Mouse (Mus musculus) small intestine, adult 2 months (tissue): ENCODE results near the gene Foxj2. TPM values are rescaled to one million over a fixed set of nuclear protein-coding genes. Genes with fewer than 3 reads are reported as not detected.

Experiments
- H3K27ac ChIP-seq: fragments of 200-500 bp; 2 replicates; pipeline ENCODE4 v1.5.1; 2012; ENCODE audit warnings: low read depth, low read length, control low read depth, inconsistent platforms; ENCODE audit not compliant: insufficient read depth
- H3K27me3 ChIP-seq: fragments of 200-500 bp; 2 replicates; pipeline ENCODE4 v1.6.1; 2012; ENCODE audit warnings: mild to moderate bottlenecking, moderate library complexity, low read length, inconsistent platforms; ENCODE audit not compliant: control insufficient read depth, insufficient read depth
- H3K36me3 ChIP-seq: fragments of 200-500 bp; 2 replicates; pipeline ENCODE4 v1.6.1; 2012; ENCODE audit warnings: mild to moderate bottlenecking, low read length, control low read depth, inconsistent platforms; ENCODE audit not compliant: control insufficient read depth, insufficient read depth
- H3K4me1 ChIP-seq: fragments of 200-500 bp; 2 replicates; pipeline ENCODE4 v1.6.1; 2012; ENCODE audit warnings: low read length, inconsistent platforms, mixed read lengths; ENCODE audit not compliant: control insufficient read depth, insufficient read depth, insufficient read length
- H3K4me3 ChIP-seq: fragments of 200-500 bp; 2 replicates; pipeline ENCODE4 v1.5.1; 2012; ENCODE audit warnings: low read depth, mild to moderate bottlenecking, control low read depth, inconsistent platforms, low read length, moderate library complexity
- CTCF ChIP-seq: fragments of 200-500 bp; IDR thresholded peaks from 2 replicates; pipeline ENCODE4 v1.5.1; 2012; ENCODE audit warnings: low read depth, mild to moderate bottlenecking, control low read depth, inconsistent platforms, low read length, moderate library complexity, mixed read lengths; ENCODE audit not compliant: insufficient replicate concordance, insufficient read length; ENCODE audit errors: extremely low read depth
- POLR2A ChIP-seq: fragments of 200-500 bp; IDR thresholded peaks from 2 replicates; pipeline ENCODE4 v1.6.1; 2012; ENCODE audit warnings: low read depth, mild to moderate bottlenecking, control low read depth, inconsistent platforms, low read length, moderate library complexity
- WGBS: fragments of 180-500 bp; shearing (Covaris S2); methylation state at CpG from one replicate; pipeline ENCODE4 v1.1.7; 2018; 5-methylcytosine and 5-hydroxymethylcytosine counted together
- polyA plus RNA-seq: library from polyadenylated mRNA; depleted of rRNA; stranded (reverse); fragments of >200 nt; gene quantifications from 2 replicates; pipeline ENCODE4 v1.2.3, GENCODE M21; 2012

Foxj2 gene
- polyA plus RNA-seq, 1 experiment, result 12.3 TPM

- H3K27me3 ChIP-seq, result no peaks in the 10 kb centered on the region
- H3K27ac ChIP-seq, result no peak within 1 kb of the TSS
- no peaks in the 10 kb centered on the region for H3K4me1 ChIP-seq
- TF ChIP-seq POLR2A, result no peak
- TF ChIP-seq CTCF, result no peak
- no peaks in the 10 kb centered on the region for H3K36me3 ChIP-seq
- WGBS, result 32% methylated on average over 7 of the region's 7 CpGs
- H3K4me3 ChIP-seq, result no peak within 1 kb of the TSS
These were observed 36.2 kb downstream of the Foxj2 start, which contains the start of gene C3ar1 for GRCm38 (mm10) chr6:122855955-122856354. C3ar1 (minus strand) TSS chr6:122856161.

GRCm38 (mm10) chr6:122862434-122862833 lies 42.7 kb downstream of the Foxj2 start:
- Histone ChIP-seq H3K4me3 (no peak overlapping the region), H3K27ac (no peak overlapping the region), H3K36me3 (no peaks in the 10 kb centered on the region), H3K4me1 (no peaks in the 10 kb centered on the region), H3K27me3 (no peaks in the 10 kb centered on the region)
- WGBS, result 42% methylated on average over 6 of the region's 6 CpGs
- TF ChIP-seq CTCF (no peak), POLR2A (no peak)

GRCm38 (mm10) chr6:122862871-122863270 lies 43.2 kb downstream of the Foxj2 start:
- 73% methylated on average over 1 of the region's 1 CpGs for WGBS
- no peaks in the 10 kb centered on the region for H3K27me3 ChIP-seq
- TF ChIP-seq CTCF, result no peak
- no peak for TF ChIP-seq POLR2A
- H3K4me1 ChIP-seq, result no peaks in the 10 kb centered on the region
- H3K36me3 ChIP-seq, result no peaks in the 10 kb centered on the region
- H3K4me3 ChIP-seq, result no peak overlapping the region
- no peak overlapping the region for H3K27ac ChIP-seq

GRCm38 (mm10) chr6:122867914-122868313 lies 48.2 kb downstream of the Foxj2 start:
- TF ChIP-seq CTCF (peak; percentile 36; the same call in 1 of the 2 replicates), POLR2A (no peak)
- no peak overlapping the region for H3K27ac ChIP-seq
- no peaks in the 10 kb centered on the region for H3K4me1 ChIP-seq
- H3K4me3 ChIP-seq, result no peak overlapping the region
- no peaks in the 10 kb centered on the region for H3K27me3 ChIP-seq
- H3K36me3 ChIP-seq, result no peaks in the 10 kb centered on the region
- 45% methylated on average over 4 of the region's 4 CpGs for WGBS

GRCm38 (mm10) chr6:122869846-122870245 lies 50.1 kb downstream of the Foxj2 start:
- Histone ChIP-seq H3K27ac (no peak overlapping the region), H3K4me1 (no peaks in the 10 kb centered on the region), H3K4me3 (no peak overlapping the region), H3K36me3 (no peaks in the 10 kb centered on the region), H3K27me3 (no peaks in the 10 kb centered on the region)
- WGBS, result 74% methylated on average over 11 of the region's 11 CpGs
- TF ChIP-seq CTCF (no peak), POLR2A (no peak)

- 81% methylated on average over 5 of the region's 5 CpGs for WGBS
- TF ChIP-seq POLR2A (no peak), CTCF (no peak)
These were observed 53.1 kb downstream of the Foxj2 start for GRCm38 (mm10) chr6:122872800-122873199.

GRCm38 (mm10) chr6:122873871-122874719 lies 54.4 kb downstream of the Foxj2 start, which contains the start of gene Necap1:
Necap1 (plus strand) TSS chr6:122874474.
- Histone ChIP-seq H3K27ac (peak within 1 kb of the TSS; percentile 61), H3K36me3 (peaks cover 2% of the 10 kb centered on the region; the same call in 1 of the 2 replicates), H3K4me3 (peak within 1 kb of the TSS; percentile 74), H3K4me1 (peaks cover 10% of the 10 kb centered on the region; the same call in 1 of the 2 replicates), H3K27me3 (no peaks in the 10 kb centered on the region)
- TF ChIP-seq CTCF, result peak; percentile 92
- TF ChIP-seq POLR2A, result peak; percentile 70; the same call in 1 of the 2 replicates
- WGBS, result 6% methylated on average over 43 of the region's 43 CpGs

More at GRCm38 (mm10) chr6:122872800-122873199, 53.1 kb downstream of the Foxj2 start:
- Histone ChIP-seq H3K27ac (no peak overlapping the region), H3K4me1 (no peaks in the 10 kb centered on the region; the same call in 1 of the 2 replicates), H3K27me3 (no peaks in the 10 kb centered on the region), H3K4me3 (no peak overlapping the region), H3K36me3 (0 out of 2 replicates have a peak, but pooled peaks cover 2% of the 10 kb centered on the region)
